Mouse (Mus musculus) layer of hippocampus, postnatal 36 days (tissue): ENCODE measurements around the gene Clrn2. TPM values are rescaled to one million over a fixed set of nuclear protein-coding genes. Genes with fewer than 3 reads are reported as not detected.
A peak's percentile ranks its signal among the peaks of the same experiment; 100 is the strongest.
"Not testable (repeated sequence)": the region's sequence is repeated elsewhere in the genome, so short reads cannot be mapped to it uniquely, and the experiment has no call there.

ENCODE experiments used
- DNase-seq, 2 experiments: peaks; one replicate each; pipeline ENCODE4 v3.0.0; 2022
- total RNA-seq, 2 experiments: library from RNA; stranded (reverse); gene quantifications; 2 replicates each; pipeline ENCODE4 v1.2.3; 2021

Clrn2 gene
- 1 to 10 TPM in 1 of 2 experiments, under 1 TPM in 1; 0.37 to 1.1 TPM for total RNA-seq

GRCm38 (mm10) chr5:45453451-45453850 lies at the start of gene Clrn2:
Clrn2 (plus strand) TSS chr5:45453751.
- DNase-seq = no peak

DNA sequence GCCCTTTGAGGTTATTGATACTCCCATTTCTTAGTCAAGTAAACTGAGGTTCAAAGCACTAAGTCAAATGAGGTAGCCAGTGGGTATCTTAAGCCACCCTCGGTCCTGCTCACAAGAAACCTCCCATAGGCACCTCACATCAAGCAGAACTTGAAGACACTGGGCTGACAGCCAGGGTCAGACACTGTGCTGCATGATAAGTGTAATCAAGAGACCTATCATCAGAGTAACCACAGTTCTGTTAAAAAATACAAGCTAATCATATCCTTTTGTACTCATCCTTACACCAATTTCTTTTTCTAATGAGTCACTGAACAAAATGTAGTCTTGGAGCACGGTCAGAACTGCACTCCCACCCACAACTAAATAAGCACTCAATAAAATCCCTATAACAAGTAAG lies 47.4 kb upstream of the Clrn2 start:
- no peak for DNase-seq

GRCm38 (mm10) chr5:45416478-45416877 lies 37.1 kb upstream of the Clrn2 start:
- DNase-seq = no peak

DNA sequence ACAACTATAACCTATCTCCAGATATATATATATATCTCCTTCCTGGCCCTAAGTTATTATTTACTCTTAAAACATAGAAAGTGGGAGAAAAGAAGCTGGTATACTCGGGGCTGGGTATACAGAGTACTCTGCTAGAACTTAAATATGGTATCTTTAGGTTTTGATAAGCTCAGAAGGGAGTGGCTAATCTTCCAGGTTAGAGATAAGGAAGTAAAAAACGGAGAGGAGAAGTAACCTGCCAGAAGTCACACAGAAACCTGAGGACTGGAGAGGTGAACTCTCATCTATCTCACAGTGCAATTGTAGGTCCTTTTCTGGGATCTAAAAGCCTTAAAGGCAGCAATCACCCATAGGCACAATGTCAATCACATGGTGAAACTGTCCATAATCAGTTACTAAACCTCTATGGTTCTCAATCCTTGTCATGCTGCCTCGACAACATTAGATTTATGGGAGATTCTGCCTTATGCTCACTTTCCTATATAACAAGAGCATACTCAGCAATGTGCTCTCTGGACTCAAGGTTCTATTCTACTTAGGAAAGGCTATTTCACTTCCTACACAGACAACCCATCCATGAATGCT lies 35.6 kb upstream of the Clrn2 start:
- DNase-seq = no peak

- no peak for DNase-seq
Measured at GRCm38 (mm10) chr5:45419841-45420638, 33.5 kb upstream of the Clrn2 start.

GRCm38 (mm10) chr5:45421881-45422844 lies 31.4 kb upstream of the Clrn2 start:
- no peak for DNase-seq

DNA sequence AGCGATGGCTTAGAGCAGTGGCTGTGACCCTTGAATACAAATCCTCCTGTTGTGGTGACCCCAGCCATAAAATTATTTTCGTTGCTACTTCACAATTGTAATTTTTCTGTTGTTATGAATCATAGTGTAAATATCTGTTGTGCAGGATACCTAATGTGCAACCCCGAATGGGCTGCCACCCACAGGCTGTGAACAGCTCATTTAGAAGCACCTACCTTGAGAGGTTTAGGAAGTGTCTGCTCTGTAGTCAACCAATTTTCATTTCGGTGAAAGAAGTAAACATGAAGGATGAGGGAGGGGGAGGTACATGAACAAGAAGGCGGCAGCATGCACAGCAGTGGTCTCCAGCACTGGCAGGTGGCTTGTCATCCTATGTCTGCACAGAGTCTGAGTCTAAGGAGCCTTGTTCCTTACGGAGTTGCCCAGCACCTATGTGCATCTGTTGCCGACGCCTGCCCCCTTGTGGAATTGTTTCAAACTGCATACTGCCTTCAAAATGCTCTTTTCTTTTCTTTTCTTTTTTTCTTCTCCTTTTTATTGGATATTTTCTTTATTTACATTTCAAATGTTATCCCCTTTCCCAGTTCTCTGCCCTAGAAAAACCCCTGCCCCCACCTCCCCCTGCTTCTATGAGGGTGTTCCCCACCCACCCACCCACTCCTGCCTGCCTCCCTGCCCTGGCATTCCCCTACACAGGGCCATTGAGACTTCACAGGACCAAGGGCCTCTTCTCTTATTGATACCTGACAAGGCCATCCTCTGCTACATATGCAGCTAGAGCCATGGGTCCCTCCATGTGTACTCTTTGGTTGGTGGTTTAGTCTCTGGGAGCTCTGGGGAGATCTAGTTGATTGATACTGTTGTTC lies 29.3 kb upstream of the Clrn2 start:
- DNase-seq = peak; percentile 27 to 41

DNA sequence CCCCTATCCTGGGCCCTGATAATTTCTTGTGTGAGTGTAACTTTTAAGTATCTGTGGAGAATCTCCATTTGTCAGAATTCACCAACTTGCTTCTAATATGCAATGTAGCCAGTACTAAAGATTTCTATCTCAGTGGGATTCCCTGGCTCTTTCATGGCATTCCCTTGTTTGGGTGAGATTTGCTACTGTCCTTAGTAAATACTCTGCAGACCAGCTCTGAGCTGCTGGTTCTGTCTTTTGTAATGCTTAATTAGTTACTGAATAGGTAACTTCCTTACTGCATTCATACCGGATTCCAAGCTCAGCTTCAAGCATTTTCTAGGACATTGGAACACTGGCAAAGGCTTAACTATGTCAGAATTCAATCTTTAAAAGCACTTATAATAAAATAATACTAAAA lies 27.8 kb upstream of the Clrn2 start:
- not testable (repeated sequence) for DNase-seq

GRCm38 (mm10) chr5:45426416-45427034 lies 27.0 kb upstream of the Clrn2 start:
- DNase-seq = no peak

GRCm38 (mm10) chr5:45427891-45428290 lies 25.7 kb upstream of the Clrn2 start:
- DNase-seq = no peak

DNA sequence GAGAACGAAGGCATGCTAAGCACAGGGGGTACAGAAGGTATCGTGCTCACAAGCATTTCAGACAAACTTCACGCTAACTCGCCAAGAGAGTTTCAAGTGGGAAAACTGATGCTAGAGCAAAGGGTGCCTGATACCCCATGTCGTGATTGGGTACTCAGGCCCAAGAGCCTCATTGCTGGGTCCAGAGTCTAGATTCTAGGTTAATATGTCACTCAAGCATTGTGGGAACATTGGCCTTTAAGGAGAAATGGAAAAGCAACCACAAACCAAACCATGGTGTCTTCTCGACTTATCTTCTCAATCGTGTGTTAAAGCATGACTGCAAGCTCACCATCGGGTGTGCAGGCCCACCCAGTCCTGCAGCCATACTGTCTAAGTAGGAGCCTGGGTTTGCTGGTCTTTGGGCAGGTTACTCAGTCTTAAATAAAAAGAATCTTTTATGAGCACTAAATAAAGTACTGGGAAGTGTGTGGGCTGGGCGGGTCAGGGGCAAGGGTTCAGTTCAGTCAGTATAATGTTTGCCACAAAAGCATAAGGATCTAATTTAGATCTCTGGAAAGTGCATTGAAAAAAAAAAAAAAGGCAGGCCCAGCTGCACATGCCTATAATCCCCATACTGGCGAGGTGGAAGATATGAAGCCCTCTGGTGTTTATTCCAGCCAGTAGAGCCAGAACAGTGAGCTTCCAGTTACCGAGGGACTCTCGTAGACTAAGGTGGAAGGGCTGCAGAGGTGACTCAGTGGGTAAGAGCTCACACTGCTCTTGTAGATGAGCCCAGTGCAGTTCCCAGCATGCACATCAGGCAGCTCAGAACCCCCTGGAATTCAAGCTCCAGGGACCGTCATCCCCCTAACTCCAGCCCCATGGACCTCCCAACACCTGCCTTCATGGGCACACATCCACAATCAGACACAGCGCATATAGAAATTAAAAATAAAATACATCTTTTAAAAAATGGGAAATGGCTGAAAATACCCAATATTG lies 17.3 kb upstream of the Clrn2 start:
- DNase-seq = no peak

DNA sequence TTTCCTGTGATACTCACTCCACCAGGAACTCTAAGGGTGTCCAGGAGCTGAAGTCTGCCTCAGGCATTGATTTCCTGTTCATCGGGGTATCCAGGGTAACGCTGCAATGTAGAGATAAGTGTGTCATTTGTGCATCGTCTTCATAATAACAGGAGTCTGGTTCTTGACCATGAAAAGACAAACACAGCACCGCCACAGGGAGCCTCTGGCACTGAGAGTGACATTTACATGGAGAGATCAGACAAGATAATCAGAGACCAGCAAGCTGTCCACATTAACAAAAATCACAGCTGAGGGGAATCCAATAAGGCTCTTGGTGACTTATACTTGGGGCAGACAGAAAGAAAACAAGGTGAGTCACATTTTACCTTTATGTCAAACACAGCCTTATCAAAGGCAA lies 15.7 kb upstream of the Clrn2 start:
- no peak for DNase-seq

DNA sequence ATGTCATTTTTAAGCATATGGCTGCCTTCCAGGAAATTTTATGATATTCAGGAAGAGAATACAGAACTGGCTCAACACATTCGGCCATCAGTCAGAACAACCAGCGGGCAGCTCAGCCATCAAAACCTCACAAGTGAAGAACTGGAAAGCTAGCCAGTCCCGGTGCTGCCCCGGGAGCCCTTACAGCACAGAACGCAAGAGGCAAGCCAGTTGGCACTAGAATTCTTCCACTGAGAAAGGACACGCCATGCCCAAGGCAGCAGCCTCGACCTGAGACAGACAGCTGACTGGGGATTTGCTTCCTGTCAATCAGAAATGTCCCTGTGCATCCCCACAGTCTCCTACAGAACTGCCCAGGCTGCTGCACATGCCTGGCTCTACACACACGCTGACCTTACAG lies 15.2 kb upstream of the Clrn2 start:
- no peak for DNase-seq

DNA sequence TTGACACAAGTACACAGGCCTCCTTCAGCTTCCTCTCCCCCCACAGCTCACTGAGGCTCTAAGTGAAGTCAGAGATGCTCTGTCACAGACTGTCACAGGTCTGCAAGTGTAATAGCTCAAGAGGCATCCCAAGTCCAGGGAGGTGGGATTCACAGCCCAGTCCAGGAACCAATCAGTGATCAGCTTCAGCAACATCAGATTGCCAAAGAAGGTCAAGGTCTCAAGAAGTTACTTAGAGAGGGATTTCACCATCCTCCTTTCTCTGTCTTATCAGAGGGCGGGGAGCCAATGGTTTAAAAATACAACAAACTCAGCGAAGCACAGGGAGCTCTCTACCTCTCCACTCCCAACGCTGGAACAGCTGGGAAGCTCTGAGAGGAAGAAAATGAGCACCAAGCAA lies 12.4 kb upstream of the Clrn2 start:
- DNase-seq = no peak

DNA sequence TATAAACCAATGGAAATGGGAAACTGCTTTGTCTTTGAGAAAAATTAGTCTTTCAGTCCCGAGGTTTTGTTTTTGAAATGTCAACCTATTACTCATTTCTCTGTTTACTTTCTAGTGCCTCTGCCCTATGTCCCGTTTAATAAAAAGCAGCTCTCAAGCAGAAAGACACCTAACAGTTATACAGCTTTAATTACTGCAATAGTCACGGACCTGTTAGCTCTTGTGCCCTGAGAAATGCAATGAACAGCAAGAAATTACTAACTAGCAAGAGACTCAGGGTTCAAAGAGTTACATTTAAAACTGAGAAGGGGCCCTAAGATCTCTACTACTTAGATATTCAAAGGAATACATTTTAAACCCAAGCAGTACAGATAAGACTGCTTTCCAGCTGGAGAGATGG lies 11.8 kb upstream of the Clrn2 start:
- DNase-seq = no peak

GRCm38 (mm10) chr5:45444130-45444832 lies 9.3 kb upstream of the Clrn2 start:
- no peak for DNase-seq

DNA sequence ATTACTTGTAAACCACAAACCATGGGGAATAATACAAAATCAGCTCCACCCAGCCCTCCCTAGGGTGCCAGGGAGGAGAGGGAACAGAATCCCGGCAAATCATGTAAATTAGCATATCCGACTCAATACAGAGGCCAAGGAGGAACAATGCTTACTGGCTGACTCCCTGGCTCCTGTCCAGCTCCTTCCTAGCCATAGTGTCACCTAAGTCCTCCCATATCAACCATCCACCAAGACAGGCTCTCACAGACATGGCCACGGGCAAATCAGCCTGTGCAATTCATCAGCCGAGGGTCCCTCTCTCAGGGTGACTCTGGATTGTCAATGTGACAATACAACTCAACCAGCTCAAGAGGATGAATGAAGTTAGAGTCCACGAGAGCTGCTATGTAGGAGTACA lies 4.9 kb upstream of the Clrn2 start:
- no peak for DNase-seq

DNA sequence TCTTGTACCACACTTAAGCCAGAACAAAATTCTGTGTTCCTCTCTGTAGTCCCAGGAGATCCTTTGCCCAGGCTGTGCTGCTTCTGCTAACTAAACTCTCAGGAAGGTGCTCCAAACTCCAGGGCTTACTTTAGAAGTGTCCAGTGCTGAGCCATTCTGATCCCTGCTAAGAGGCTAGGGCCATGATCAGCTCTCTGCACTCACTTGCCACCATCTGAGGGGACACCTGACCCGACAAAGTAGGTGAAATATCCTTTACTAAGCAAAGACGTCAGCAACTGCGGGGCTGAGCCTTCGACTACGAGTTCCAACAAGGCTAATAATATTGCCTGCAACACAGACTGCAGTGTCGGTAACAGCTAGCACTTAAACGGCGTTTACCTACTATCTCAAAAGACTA lies 4.3 kb upstream of the Clrn2 start:
- no peak for DNase-seq

DNA sequence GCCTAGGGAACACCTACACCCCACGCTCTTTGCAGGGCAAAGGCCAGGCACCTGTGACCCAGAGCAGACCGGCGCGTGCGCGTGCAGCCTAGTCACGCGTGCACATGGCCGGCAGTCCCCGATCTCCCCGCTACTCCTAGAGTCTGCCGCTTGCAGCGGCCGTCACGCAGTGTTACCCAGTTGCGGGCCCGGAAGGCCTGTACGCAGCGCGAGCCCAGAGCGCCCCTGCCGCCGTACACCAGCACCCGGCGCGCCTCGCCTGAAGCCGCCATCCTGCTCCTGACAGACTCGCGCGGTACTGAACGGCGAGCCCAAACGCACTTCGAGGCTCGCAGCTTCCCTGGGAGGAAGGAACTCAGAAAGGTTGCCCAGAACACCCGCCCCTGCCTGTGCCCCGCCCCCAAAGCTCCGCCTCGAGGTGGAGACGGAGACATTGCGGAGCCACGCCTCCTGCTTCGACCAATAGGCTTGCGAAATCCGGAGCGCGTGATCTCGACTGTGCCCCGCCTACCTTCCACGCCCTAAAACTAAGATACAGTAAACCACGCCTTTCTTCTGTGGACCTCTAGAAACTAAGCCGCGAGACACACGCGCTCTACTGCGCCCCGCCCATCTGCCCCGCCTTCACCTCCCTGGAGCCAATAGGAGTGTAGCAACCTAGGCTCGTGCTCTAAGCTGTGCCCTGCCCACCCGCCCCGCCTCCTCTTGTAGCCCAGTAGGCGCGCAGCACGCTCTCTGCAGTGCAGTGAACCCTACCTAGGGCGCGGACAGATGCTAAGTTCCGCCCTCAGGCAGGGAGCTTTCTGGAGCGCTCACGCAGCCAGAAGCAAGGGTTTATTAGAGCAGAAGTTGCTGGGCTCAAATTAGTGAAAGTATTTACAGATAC lies 3.5 kb upstream of the Clrn2 start, which contains the start of gene Qdpr:
Gene Qdpr, minus strand, starts transcription at position 406 of the 886 bp plus-strand sequence.
- DNase-seq = peak; percentile 86 to 91
